Mouse (Mus musculus) stomach, postnatal 0 days (tissue): ENCODE results near the gene Fam78b.

Experiments used
- CTCF ChIP-seq: IDR thresholded peaks from 2 replicates; pipeline ENCODE4 v1.5.1; 2016; ENCODE audit warnings: antibody characterized with exemption, low read depth, mild to moderate bottlenecking, moderate library complexity
- EP300 ChIP-seq: optimal IDR thresholded peaks from 2 replicates; pipeline ENCODE3; 2016; ENCODE audit warnings: antibody characterized with exemption

DNA sequence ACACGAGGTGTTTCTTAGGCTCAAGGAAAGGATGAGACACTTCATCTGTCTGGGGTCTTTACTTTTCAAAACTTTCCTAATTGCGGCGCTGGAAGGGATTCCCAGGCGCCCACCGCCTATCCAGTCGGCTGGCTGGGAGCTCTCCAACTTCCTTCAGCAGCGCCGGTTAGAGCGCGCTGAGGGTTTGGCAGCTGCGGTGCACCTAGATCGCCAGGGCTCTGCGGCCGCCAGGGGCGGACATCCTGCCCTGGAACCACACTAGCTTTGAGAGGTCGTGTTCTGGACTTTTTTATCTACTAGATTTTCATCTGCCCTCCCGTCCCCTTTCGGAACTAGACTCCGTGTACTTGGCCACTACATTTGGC, 1.3 kb downstream of the Fam78b start:
- TF ChIP-seq CTCF: peak; percentile 56
- no peak for TF ChIP-seq EP300
